Mouse (Mus musculus) stomach, postnatal 0 days (tissue): Measurements from ENCODE around the gene Sun1. TPM values are rescaled to one million over a fixed set of nuclear protein-coding genes. Genes with fewer than 3 reads are reported as not detected.

Experiments
- ATAC-seq: fragments of 200-750 bp; cut with Nextera tagmentation; 2 replicates; pipeline ENCODE4 v1.8.0; 2017; ENCODE audit not compliant: low FRiP score, low TSS enrichment
- DNase-seq: peaks from one replicate; pipeline ENCODE4 v3.0.0-alpha.2; 2016; ENCODE audit warnings: low spot score
- H3K27ac ChIP-seq: fragments of 300-500 bp; sonication (generic); replicated peaks from 2 replicates; pipeline ENCODE4 v1.5.1; 2014; ENCODE audit warnings: mild to moderate bottlenecking, control low read depth
- H3K27me3 ChIP-seq: fragments of 300-500 bp; sonication (generic); 2 replicates; pipeline ENCODE4 v1.6.1; 2014; ENCODE audit warnings: low read length; ENCODE audit not compliant: control insufficient read depth, insufficient read depth
- H3K36me3 ChIP-seq: fragments of 300-500 bp; sonication (generic); 2 replicates; pipeline ENCODE4 v1.6.1; 2014; ENCODE audit warnings: low read length, mixed read lengths; ENCODE audit not compliant: control insufficient read depth, insufficient read depth
- H3K4me1 ChIP-seq: fragments of 300-500 bp; sonication (generic); replicated peaks from 2 replicates; pipeline ENCODE4 v1.6.1; 2014; ENCODE audit warnings: antibody characterized with exemption; ENCODE audit not compliant: control insufficient read depth, insufficient read depth
- H3K4me2 ChIP-seq: fragments of 300-500 bp; sonication (generic); replicated peaks from 2 replicates; pipeline ENCODE4 v1.6.1; 2014; ENCODE audit warnings: low read depth, mild to moderate bottlenecking, control low read depth, moderate library complexity
- H3K4me3 ChIP-seq: fragments of 300-500 bp; sonication (generic); 2 replicates; pipeline ENCODE4 v1.5.1; 2014; ENCODE audit warnings: low read depth, low read length, control low read depth
- H3K9ac ChIP-seq: fragments of 300-500 bp; sonication (generic); 2 replicates; pipeline ENCODE4 v1.6.1; 2014; ENCODE audit warnings: mild to moderate bottlenecking, low read length, control low read depth, mixed read lengths
- H3K9me3 ChIP-seq: fragments of 300-500 bp; sonication (generic); 2 replicates; pipeline ENCODE4 v1.6.1; 2016; ENCODE audit warnings: low read length; ENCODE audit not compliant: control insufficient read depth
- CTCF ChIP-seq: IDR thresholded peaks from 2 replicates; pipeline ENCODE4 v1.5.1; 2016; ENCODE audit warnings: antibody characterized with exemption, low read depth, mild to moderate bottlenecking, moderate library complexity
- EP300 ChIP-seq: optimal IDR thresholded peaks from 2 replicates; pipeline ENCODE3; 2016; ENCODE audit warnings: antibody characterized with exemption
- WGBS: fragments of 180-500 bp; shearing (Covaris S2); extraction: QIAGEN DNeasy Blood & Tissue Kit; methylation state at CpG from one replicate; pipeline ENCODE4 v1.1.7; 2014; 5-methylcytosine and 5-hydroxymethylcytosine counted together
- polyA plus RNA-seq: library from polyadenylated mRNA; unstranded; fragments of >200 nt; fragmentation: Nextera tagmentation; extraction: Ambion mirVana; gene quantifications from 2 replicates; pipeline ENCODE4 v1.2.1, GENCODE M21; 2015

Gene Sun1
- polyA plus RNA-seq, 1 experiment from 2014 or later = 24.0 TPM

GRCm38 (mm10) chr5:139174141-139174540 lies 26.3 kb upstream of the Sun1 start:
- ATAC-seq (no peak), DNase-seq (no peak)
- TF ChIP-seq EP300 (no peak), CTCF (no peak)
- Histone ChIP-seq H3K9ac (0 out of 2 replicates have a peak overlapping the region, but pooled peaks have one; percentile 18), H3K4me3 (no peak overlapping the region), H3K27me3 (no peaks in the 10 kb centered on the region), H3K4me2 (no peak overlapping the region), H3K36me3 (no peaks in the 10 kb centered on the region; the same call in 1 of the 2 replicates), H3K27ac (no peak overlapping the region), H3K9me3 (no peaks in the 10 kb centered on the region), H3K4me1 (no peaks in the 10 kb centered on the region)
- WGBS = 38% methylated on average over 10 of the region's 10 CpGs

- H3K4me1 ChIP-seq = no peaks in the 10 kb centered on the region
- TF ChIP-seq CTCF (no peak), EP300 (no peak)
- WGBS = 49% methylated on average over 9 of the region's 10 CpGs
- H3K9ac ChIP-seq = no peak overlapping the region
- H3K4me2 ChIP-seq = no peak overlapping the region
- DNase-seq (peak; percentile 22), ATAC-seq (no peak)
- H3K4me3 ChIP-seq = no peak overlapping the region
- no peaks in the 10 kb centered on the region for H3K27me3 ChIP-seq
- no peaks in the 10 kb centered on the region; the same call in 1 of the 2 replicates for H3K36me3 ChIP-seq
- H3K27ac ChIP-seq = no peak overlapping the region
- H3K9me3 ChIP-seq = no peaks in the 10 kb centered on the region
Observed at GRCm38 (mm10) chr5:139174556-139175547, 25.6 kb upstream of the Sun1 start.

- DNase-seq (peak; percentile 85), ATAC-seq (peak; percentile 84)
- Histone ChIP-seq H3K9me3 (no peaks in the 10 kb centered on the region), H3K4me3 (no peak overlapping the region), H3K4me2 (no peak overlapping the region), H3K27me3 (no peaks in the 10 kb centered on the region), H3K9ac (no peak overlapping the region), H3K4me1 (no peaks in the 10 kb centered on the region), H3K27ac (no peak overlapping the region), H3K36me3 (peaks cover 3% of the 10 kb centered on the region)
- WGBS = 26% methylated on average over 11 of the region's 11 CpGs
- no peak for TF ChIP-seq EP300
- TF ChIP-seq CTCF = peak; percentile 96
Observed at GRCm38 (mm10) chr5:139178895-139179631, 21.4 kb upstream of the Sun1 start.

GRCm38 (mm10) chr5:139183131-139183530 lies 17.3 kb upstream of the Sun1 start:
- TF ChIP-seq EP300 = no peak
- no peak for TF ChIP-seq CTCF
- Histone ChIP-seq H3K4me2 (no peak overlapping the region), H3K27me3 (no peaks in the 10 kb centered on the region), H3K27ac (no peak overlapping the region), H3K9me3 (no peaks in the 10 kb centered on the region), H3K9ac (no peak overlapping the region), H3K36me3 (peaks cover 10% of the 10 kb centered on the region), H3K4me3 (no peak overlapping the region), H3K4me1 (no peaks in the 10 kb centered on the region)
- DNase-seq = no peak
- ATAC-seq = no peak
- whole genome bisulfite sequencing = 85% methylated on average over 2 of the region's 2 CpGs

- no peak overlapping the region for H3K27ac ChIP-seq
- no peaks in the 10 kb centered on the region for H3K9me3 ChIP-seq
- ATAC-seq (no peak), DNase-seq (no peak)
- no peak overlapping the region for H3K4me3 ChIP-seq
- no peak overlapping the region for H3K4me2 ChIP-seq
- H3K27me3 ChIP-seq = no peaks in the 10 kb centered on the region
- H3K36me3 ChIP-seq = peaks cover 10% of the 10 kb centered on the region
- TF ChIP-seq EP300 = no peak
- TF ChIP-seq CTCF = no peak
- 90% methylated on average over 9 of the region's 9 CpGs for WGBS
- H3K4me1 ChIP-seq = no peaks in the 10 kb centered on the region
- no peak overlapping the region for H3K9ac ChIP-seq
Observed at GRCm38 (mm10) chr5:139183601-139184000, 16.8 kb upstream of the Sun1 start.
